Mouse (Mus musculus) CD4-positive naive resting alpha-beta T cell, adult 57 days (primary cell): ENCODE measurements around the gene Nsun2. TPM values are rescaled to one million over a fixed set of nuclear protein-coding genes. Genes with fewer than 3 reads are reported as not detected.

ENCODE experiments used
- total RNA-seq: library from RNA; stranded (reverse); gene quantifications from one replicate; pipeline ENCODE4 v1.2.4, GENCODE M21; 2023

Nsun2 gene
- total RNA-seq: 113 TPM

DNA sequence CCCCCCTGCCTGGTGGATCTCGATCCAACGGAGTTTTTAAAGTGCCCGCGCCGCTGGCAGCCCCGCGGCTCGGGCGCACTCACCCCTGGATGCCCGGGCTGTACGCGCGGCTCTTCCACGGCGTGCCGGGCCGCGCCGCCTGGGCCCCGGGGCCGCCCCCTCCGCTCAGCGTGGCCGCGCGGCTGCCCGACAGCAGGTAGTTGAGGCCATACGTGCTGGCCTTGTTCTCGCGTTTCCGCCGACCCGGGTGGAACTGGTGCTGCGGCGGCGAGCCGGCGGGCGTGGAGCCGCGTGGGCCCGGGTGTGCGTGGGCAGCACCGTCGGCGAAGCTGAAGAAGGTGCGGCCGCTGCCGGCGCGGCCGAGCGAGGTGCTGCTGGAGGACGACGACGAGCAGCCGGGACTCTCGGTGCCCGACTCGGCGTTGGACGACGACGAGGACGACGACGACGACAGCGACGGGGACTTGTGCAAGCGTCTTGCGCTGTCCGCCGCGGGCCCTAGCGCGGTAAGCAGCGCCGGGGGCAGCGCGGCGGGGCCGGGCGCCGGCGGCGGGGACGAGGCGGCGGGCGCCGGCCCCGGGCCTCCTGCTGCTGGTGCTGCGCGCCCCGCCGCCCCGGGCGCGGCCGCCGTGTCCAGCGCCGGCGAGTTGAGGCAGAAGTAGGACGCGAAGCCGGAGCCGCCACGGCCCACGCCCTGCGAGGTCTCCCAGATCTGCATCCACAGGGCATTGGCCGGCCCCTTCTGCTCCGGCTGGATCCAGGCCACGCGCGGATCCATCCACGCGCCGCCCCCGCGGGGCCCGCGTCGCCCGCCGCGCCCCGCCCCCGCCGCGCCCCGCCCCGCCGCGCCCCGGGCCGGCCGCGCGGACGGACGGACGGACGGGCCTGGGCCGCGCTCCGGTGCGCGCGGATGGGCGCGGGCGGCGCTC, at the start of gene Nsun2:
Nsun2 (plus strand) TSS at position 342 of the 929 bp plus-strand sequence.

DNA sequence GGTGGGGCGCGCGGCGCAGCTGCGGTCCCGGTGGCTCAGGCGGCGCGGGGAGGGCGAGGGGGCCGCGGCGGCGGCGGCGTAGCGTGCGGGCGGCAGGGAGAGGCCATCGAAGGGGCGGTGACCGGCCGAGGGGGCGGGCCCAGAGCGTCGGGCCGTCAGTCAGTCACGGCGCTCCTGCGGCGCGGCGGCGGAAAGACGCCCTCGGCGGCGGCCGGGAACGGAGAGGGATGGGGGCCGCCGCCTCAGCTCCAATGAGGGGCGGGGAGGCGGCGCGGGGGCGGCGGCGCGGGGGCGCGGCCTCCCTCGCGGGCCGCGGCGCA, 748 bp downstream of the Nsun2 start, which contains the start of gene Tent4a:
Tent4a (minus strand) TSS at position 284 of the 320 bp plus-strand sequence.

DNA sequence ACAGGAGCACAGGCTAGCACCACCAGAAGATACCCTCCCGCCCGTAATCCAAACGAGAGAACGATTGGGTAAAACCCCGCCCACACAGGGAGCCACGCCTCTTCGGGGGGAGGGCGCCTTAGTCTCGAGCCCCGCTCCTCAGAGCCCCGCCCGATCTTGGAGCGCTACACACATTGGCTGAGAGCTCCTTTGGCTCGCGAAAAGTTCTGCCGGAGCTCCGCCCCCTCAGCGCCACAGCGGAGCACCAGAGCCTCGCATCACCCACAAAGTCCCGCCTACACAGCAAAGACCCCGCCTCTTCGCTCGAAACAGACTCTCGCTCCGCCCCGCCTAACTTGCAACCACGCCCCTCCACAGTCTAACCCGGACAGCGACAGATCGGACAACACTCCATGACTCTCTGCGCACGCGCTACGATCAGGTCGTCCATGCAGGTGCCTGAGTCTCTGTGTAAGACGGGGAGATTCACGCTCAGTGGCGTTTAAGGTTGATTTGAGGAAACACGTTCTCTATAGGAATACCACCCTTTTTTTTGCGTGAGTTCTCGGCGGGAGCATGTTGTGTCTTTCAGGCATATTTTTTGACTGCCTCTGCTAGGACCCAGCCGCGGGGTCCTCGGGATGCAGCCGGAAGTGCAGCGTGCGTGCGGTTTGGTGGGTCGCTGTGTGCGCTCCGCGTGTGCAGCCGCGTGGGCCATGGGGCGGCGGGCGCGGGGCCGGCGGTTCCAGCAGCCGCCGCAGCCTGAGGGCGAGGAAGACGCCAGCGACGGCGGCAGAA, 78.0 kb downstream of the Nsun2 start, which contains the start of gene Srd5a1:
Srd5a1 (minus strand) TSS at position 45 of the 777 bp plus-strand sequence.

Other genes starting within 250 kb of the Nsun2 start
- gene Tent4a, start 871 bp downstream of the Nsun2 start, total RNA-seq: 22.9 TPM
- gene Srd5a1, start 77.7 kb downstream of the Nsun2 start, total RNA-seq: 0.77 TPM
- not detected for gene Ube2ql1, start 206.1 kb downstream of the Nsun2 start, total RNA-seq